Comparison of ENCODE assay signal across 25 mouse cellular contexts in genomic region chr9:99868054-99868453, GRCm38 (mm10). TPM values are rescaled to one million over a fixed set of nuclear protein-coding genes. Genes with fewer than 3 reads are reported as not detected.
A peak's percentile ranks its signal among the peaks of the same experiment; 100 is the strongest.
DNase-seq lines count a peak whose midpoint lies in the region; ATAC-seq and TF ChIP-seq lines count a peak whose summit lies in the region.
"Had no signal": no experiment of that assay in that cellular context is flagged by ENCODE, and none has a peak within 500 bp of the region (broad histone marks: within the 10 kb centered on the region; RNA-seq: fewer than 3 reads in every experiment).

No protein-coding gene starts in this region.

- no peak for ATAC-seq in hindbrain, embryonic 13.5 days (ENCODE audit: low FRiP score)
- no peak for ATAC-seq in hindbrain, postnatal 0 days
- ATAC-seq in hindbrain, embryonic 14.5 days (ENCODE audit: low FRiP score) = no peak
- ATAC-seq in midbrain, embryonic 16.5 days = no peak

- no peaks in the 10 kb centered on the region for H3K9me3 ChIP-seq in hindbrain, embryonic 13.5 days
- H3K9me3 ChIP-seq in hindbrain, postnatal 0 days (ENCODE audit: low read length) = no peaks in the 10 kb centered on the region
- no peaks in the 10 kb centered on the region for H3K9me3 ChIP-seq in hindbrain, embryonic 14.5 days (ENCODE audit: control insufficient read depth, low read length)
- no peaks in the 10 kb centered on the region for H3K9me3 ChIP-seq in midbrain, embryonic 16.5 days (replicated peaks; ENCODE audit: control insufficient read depth, low read length, poor library complexity, severe bottlenecking)
- H3K9me3 ChIP-seq: forebrain, embryonic 13.5 days; heart, embryonic 10.5 days; hindbrain, embryonic 15.5 days; limb, embryonic 13.5 days; liver, embryonic 13.5 days; neural tube, embryonic 12.5 days had no signal

- H3K9ac ChIP-seq in hindbrain, embryonic 13.5 days = no peak overlapping the region
- H3K9ac ChIP-seq in hindbrain, postnatal 0 days (replicated peaks; ENCODE audit: low read length) = no peak overlapping the region
- no peak overlapping the region for H3K9ac ChIP-seq in hindbrain, embryonic 14.5 days
- no peak overlapping the region for H3K9ac ChIP-seq in midbrain, embryonic 16.5 days (ENCODE audit: low read depth, low read length)
- H3K9ac ChIP-seq: hindbrain, embryonic 15.5 days; limb, embryonic 13.5 days; liver, embryonic 13.5 days had no signal

- no peak overlapping the region for H3K4me3 ChIP-seq in hindbrain, embryonic 13.5 days
- no peak overlapping the region for H3K4me3 ChIP-seq in hindbrain, postnatal 0 days (ENCODE audit: low read length)
- H3K4me3 ChIP-seq in hindbrain, embryonic 14.5 days (replicated peaks; ENCODE audit: low read length) = no peak overlapping the region
- H3K4me3 ChIP-seq in midbrain, embryonic 16.5 days (ENCODE audit: low read depth, low read length) = no peak overlapping the region
- H3K4me3 ChIP-seq: liver, embryonic 13.5 days had no signal

- no peaks in the 10 kb centered on the region for H3K36me3 ChIP-seq in hindbrain, embryonic 13.5 days
- no peaks in the 10 kb centered on the region for H3K36me3 ChIP-seq in hindbrain, postnatal 0 days (ENCODE audit: insufficient read depth, low read length)
- H3K36me3 ChIP-seq in hindbrain, embryonic 14.5 days (replicated peaks; ENCODE audit: control insufficient read depth, insufficient read depth) = no peaks in the 10 kb centered on the region
- H3K36me3 ChIP-seq in midbrain, embryonic 16.5 days (ENCODE audit: control insufficient read depth, insufficient read depth, low read length) = no peaks in the 10 kb centered on the region
- H3K36me3 ChIP-seq: heart, embryonic 10.5 days; hindbrain, embryonic 15.5 days; limb, embryonic 13.5 days; liver, embryonic 13.5 days; neural tube, embryonic 12.5 days had no signal

- H3K27me3 ChIP-seq in hindbrain, embryonic 13.5 days = peaks cover 97% of the 10 kb centered on the region
- H3K27me3 ChIP-seq in hindbrain, postnatal 0 days (ENCODE audit: insufficient read depth, low read length) = peaks cover 70% of the 10 kb centered on the region
- peaks cover 79% of the 10 kb centered on the region for H3K27me3 ChIP-seq in hindbrain, embryonic 14.5 days (ENCODE audit: control insufficient read depth, insufficient read depth, low read length)
- peaks cover 36% of the 10 kb centered on the region for H3K27me3 ChIP-seq in midbrain, embryonic 16.5 days (ENCODE audit: control insufficient read depth, insufficient read depth, low read depth, low read length)

- no peak for DNase-seq in hindbrain, postnatal 0 days (ENCODE audit: low spot score)
- peak; percentile 27 for DNase-seq in embryo, embryonic 9.5 days (ENCODE audit: extremely low spot score)
- DNase-seq in hindbrain, embryonic 14.5 days (ENCODE audit: low spot score) = peak; percentile 50
- no peak for DNase-seq in gastrocnemius, postnatal 4 days (ENCODE audit: low spot score in 2 of 2)
- DNase-seq in cerebellum, adult 8-10 months = no peak
- DNase-seq in adrenal gland, adult (ENCODE audit: inconsistent age in 2 of 2, low spot score in 1 of 2) = no peak
- DNase-seq: adrenal gland, adult 2 months; cerebellum, adult 9-10 months; gastrocnemius, postnatal 36 days; kidney, adult 18-20 months; liver, embryonic 13.5 days; thymus, adult 2 months had no signal

- no peak for TF ChIP-seq CTCF in hindbrain, postnatal 0 days (IDR thresholded peaks at IDR 0.05; ENCODE audit: low read depth)

- no peak overlapping the region for H3K27ac ChIP-seq in hindbrain, embryonic 13.5 days
- H3K27ac ChIP-seq in hindbrain, postnatal 0 days = no peak overlapping the region
- H3K27ac ChIP-seq in hindbrain, embryonic 14.5 days = 0 out of 2 replicates have a peak overlapping the region, but pooled peaks have one; percentile 33
- peak overlapping the region; percentile 87 for H3K27ac ChIP-seq in midbrain, embryonic 16.5 days (ENCODE audit: low read length)
- H3K27ac ChIP-seq: forebrain, embryonic 13.5 days; heart, embryonic 10.5 days; hindbrain, embryonic 15.5 days; limb, embryonic 13.5 days; liver, embryonic 13.5 days; macrophage; neural tube, embryonic 12.5 days had no signal

- under 1% methylated on average over 11 of the region's 11 CpGs for WGBS in hindbrain, embryonic 13.5 days
- 3% methylated on average over 11 of the region's 11 CpGs for WGBS in hindbrain, postnatal 0 days
- 1% methylated on average over 11 of the region's 11 CpGs for WGBS in hindbrain, embryonic 14.5 days
- WGBS in midbrain, embryonic 16.5 days = 1% methylated on average over 11 of the region's 11 CpGs

- H3K4me1 ChIP-seq in hindbrain, embryonic 13.5 days (replicated peaks) = peaks cover 37% of the 10 kb centered on the region
- no peaks in the 10 kb centered on the region for H3K4me1 ChIP-seq in hindbrain, postnatal 0 days (ENCODE audit: insufficient read depth, low read length)
- H3K4me1 ChIP-seq in hindbrain, embryonic 14.5 days (replicated peaks; ENCODE audit: control insufficient read depth, insufficient read depth, low read length) = no peaks in the 10 kb centered on the region
- peaks cover 15% of the 10 kb centered on the region for H3K4me1 ChIP-seq in midbrain, embryonic 16.5 days (ENCODE audit: control insufficient read depth, insufficient read depth, low read length)
- H3K4me1 ChIP-seq: liver, embryonic 13.5 days had no signal

- peak overlapping the region; percentile 43; the same call in 1 of the 2 replicates for H3K4me2 ChIP-seq in hindbrain, embryonic 13.5 days
- H3K4me2 ChIP-seq in hindbrain, postnatal 0 days (ENCODE audit: low read depth, low read length) = no peak overlapping the region
- 0 out of 2 replicates have a peak overlapping the region, but pooled peaks have one; percentile 35 for H3K4me2 ChIP-seq in hindbrain, embryonic 14.5 days (replicated peaks)
- peak overlapping the region; percentile 52 for H3K4me2 ChIP-seq in midbrain, embryonic 16.5 days (ENCODE audit: low read length)
- H3K4me2 ChIP-seq: liver, embryonic 13.5 days had no signal

RNA-seq across cellular contexts. Expression of gene Sox14, which starts 7.9 kb away (rescaled TPM):
- polyA plus RNA-seq in hindbrain, embryonic 13.5 days (2015; fragmentation: Nextera tagmentation; extraction: Ambion mirVana) = 23.9 and 24.5 TPM in 2 replicates
- total RNA-seq in hindbrain, postnatal 0 days (2014; rRNA removed) = 7.0 and 7.3 TPM in 2 replicates
- polyA plus RNA-seq in hindbrain, postnatal 0 days (2015; fragmentation: Nextera tagmentation; extraction: Ambion mirVana) = 5.5 and 7.1 TPM in 2 replicates
- 9.8 and 9.9 TPM in 2 replicates for polyA plus RNA-seq in hindbrain, embryonic 14.5 days (2014; fragmentation: Nextera tagmentation; extraction: Ambion mirVana)
- polyA plus RNA-seq in midbrain, embryonic 16.5 days (2015; fragmentation: Nextera tagmentation; extraction: Ambion mirVana) = 60.0 and 76.6 TPM in 2 replicates
- not detected for total RNA-seq in gastrocnemius, postnatal 4 days (2021)
- total RNA-seq: adrenal gland, adult 2 months; common myeloid progenitor, adult 5-6 weeks; gastrocnemius, postnatal 36 days; layer of hippocampus, adult 8-10 months had no signal
- polyA plus RNA-seq: adrenal gland, adult 2 months; heart, postnatal 0 days; liver, embryonic 13.5 days; lung, embryonic 16.5 days; macrophage; stomach, embryonic 16.5 days had no signal

Comparison
In these comparisons a context has a peak if more than half of its experiments do, and no peak if none do; other contexts are left out.
1. H3K27ac ChIP-seq: peak in hindbrain, embryonic 14.5 days (single experiment) and midbrain, embryonic 16.5 days (single experiment); none in hindbrain, embryonic 13.5 days (single experiment) and hindbrain, postnatal 0 days (single experiment).
2. DNase-seq: peak in embryo, embryonic 9.5 days (single experiment) and hindbrain, embryonic 14.5 days (single experiment); none in hindbrain, postnatal 0 days (single experiment), gastrocnemius, postnatal 4 days (0 of 2), cerebellum, adult 8-10 months (single experiment) and adrenal gland, adult (0 of 2).